Mouse (Mus musculus): Measurements from ENCODE around the gene Ctnna3.

GRCm38 (mm10) chr10:64039760-64040535, 610.0 kb downstream of the Ctnna3 start:
- TF ChIP-seq POLR2A (IDR thresholded peaks at IDR 0.05; ENCODE audit: borderline replicate concordance, control insufficient read depth, low read depth, low read length) (no peak), CTCF (IDR thresholded peaks at IDR 0.05; ENCODE audit: control insufficient read depth, insufficient read depth, low read length) (no peak)

All from bone marrow, adult 2 months (tissue).